Mouse (Mus musculus) limb, embryonic 14.5 days (tissue): ENCODE data around the gene Rorc. TPM values are rescaled to one million over a fixed set of nuclear protein-coding genes. Genes with fewer than 3 reads are reported as not detected.

ENCODE experiments used
- ATAC-seq: fragments of 200-750 bp; cut with Nextera tagmentation; 2 replicates; pipeline ENCODE4 v1.8.0; 2017; ENCODE audit warnings: low read depth, moderate number of reproducible peaks, moderate TSS enrichment; ENCODE audit not compliant: low FRiP score
- DNase-seq: peaks from one replicate; pipeline ENCODE4 v3.0.0-alpha.2; 2015; ENCODE audit warnings: low spot score
- H3K27ac ChIP-seq: fragments of 300-500 bp; sonication (generic); replicated peaks from 2 replicates; pipeline ENCODE4 v1.5.1; 2014; ENCODE audit warnings: low read depth, mild to moderate bottlenecking, low read length, moderate library complexity, mixed read lengths
- H3K27me3 ChIP-seq: fragments of 300-500 bp; sonication (generic); 2 replicates; pipeline ENCODE4 v1.6.1; 2014; ENCODE audit warnings: low read length, mixed read lengths; ENCODE audit not compliant: control insufficient read depth, insufficient read depth
- H3K36me3 ChIP-seq: fragments of 300-500 bp; sonication (generic); 2 replicates; pipeline ENCODE4 v1.6.1; 2014; ENCODE audit warnings: mild to moderate bottlenecking, low read length, moderate library complexity, mixed read lengths; ENCODE audit not compliant: control insufficient read depth, insufficient read depth
- H3K4me1 ChIP-seq: fragments of 300-500 bp; sonication (generic); 2 replicates; pipeline ENCODE4 v1.6.1; 2014; ENCODE audit warnings: antibody characterized with exemption, low read length, mixed read lengths; ENCODE audit not compliant: control insufficient read depth, insufficient read depth
- H3K4me2 ChIP-seq: fragments of 300-500 bp; sonication (generic); replicated peaks from 2 replicates; pipeline ENCODE4 v1.6.1; 2014; ENCODE audit warnings: low read depth, mild to moderate bottlenecking, low read length, moderate library complexity; ENCODE audit not compliant: severe bottlenecking
- H3K4me3 ChIP-seq: fragments of 300-500 bp; sonication (generic); replicated peaks from 2 replicates; pipeline ENCODE4 v1.5.1; 2014; ENCODE audit warnings: low read length
- H3K9ac ChIP-seq: fragments of 300-500 bp; sonication (generic); 2 replicates; pipeline ENCODE4 v1.6.1; 2014; ENCODE audit warnings: mild to moderate bottlenecking, low read depth, low read length, moderate library complexity; ENCODE audit not compliant: severe bottlenecking
- H3K9me3 ChIP-seq: fragments of 300-500 bp; sonication (generic); 2 replicates; pipeline ENCODE4 v1.6.1; 2016; ENCODE audit warnings: low read length; ENCODE audit not compliant: control insufficient read depth
- POLR2A ChIP-seq: fragments of 200-500 bp; IDR thresholded peaks from 2 replicates; pipeline ENCODE4 v1.8.0; 2012; ENCODE audit warnings: inconsistent platforms, mild to moderate bottlenecking, moderate library complexity, borderline replicate concordance; ENCODE audit not compliant: insufficient read depth, insufficient read length; ENCODE audit errors: extremely low read depth
- WGBS: fragments of 180-500 bp; shearing (Covaris S2); extraction: QIAGEN DNeasy Blood & Tissue Kit; methylation state at CpG from one replicate; pipeline ENCODE4 v1.1.7; 2014; 5-methylcytosine and 5-hydroxymethylcytosine counted together
- polyA plus RNA-seq, 2 experiments: library from polyadenylated mRNA; depleted of rRNA in 1 of 2; stranded (reverse) in 1 of 2; unstranded in 1 of 2; fragments of >200 nt; fragmentation: Nextera tagmentation in 1 of 2; extraction: Ambion mirVana in 1 of 2; gene quantifications; 2 replicates each; pipeline versions ENCODE4 v1.2.1 to v1.2.3; 2012 to 2014

Gene Rorc
- polyA plus RNA-seq, 2 experiments, result 2.3 TPM

DNA sequence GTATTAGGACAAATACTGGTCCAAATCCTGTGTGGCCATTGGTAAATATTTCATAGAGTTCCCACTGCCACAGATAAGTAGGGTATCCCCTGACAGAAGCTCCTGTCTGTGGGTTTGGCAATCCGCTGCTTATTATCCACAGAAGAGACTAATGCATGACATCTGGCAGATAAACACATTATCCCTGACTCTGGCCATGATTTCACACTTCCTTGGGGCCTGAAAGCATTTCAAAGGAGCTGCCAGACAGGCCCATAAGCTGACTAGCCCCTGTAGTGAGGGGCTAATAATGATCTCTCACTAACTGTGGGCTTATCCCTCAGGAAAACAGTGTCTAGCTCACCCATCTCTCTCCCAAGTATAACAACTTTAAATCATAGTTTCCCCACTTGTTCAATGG lies 30.0 kb upstream of the Rorc start:
- H3K4me1 ChIP-seq, result no peaks in the 10 kb centered on the region
- no peaks in the 10 kb centered on the region for H3K27me3 ChIP-seq
- no peak overlapping the region for H3K9ac ChIP-seq
- H3K9me3 ChIP-seq, result no peaks in the 10 kb centered on the region
- no peak overlapping the region for H3K4me2 ChIP-seq
- 30% methylated on average over 1 of the region's 1 CpGs for WGBS
- no peaks in the 10 kb centered on the region for H3K36me3 ChIP-seq
- no peak for DNase-seq
- H3K4me3 ChIP-seq, result no peak overlapping the region
- no peak for ATAC-seq
- no peak overlapping the region for H3K27ac ChIP-seq
- TF ChIP-seq POLR2A, result no peak

GRCm38 (mm10) chr3:94344182-94344581 lies 28.4 kb upstream of the Rorc start:
- Histone ChIP-seq H3K4me1 (no peaks in the 10 kb centered on the region), H3K4me2 (no peak overlapping the region), H3K9ac (no peak overlapping the region), H3K27ac (no peak overlapping the region), H3K27me3 (no peaks in the 10 kb centered on the region), H3K4me3 (no peak overlapping the region), H3K9me3 (no peaks in the 10 kb centered on the region), H3K36me3 (no peaks in the 10 kb centered on the region)
- 70% methylated on average over 2 of the region's 2 CpGs for WGBS
- ATAC-seq (no peak), DNase-seq (no peak)
- TF ChIP-seq POLR2A, result no peak

DNA sequence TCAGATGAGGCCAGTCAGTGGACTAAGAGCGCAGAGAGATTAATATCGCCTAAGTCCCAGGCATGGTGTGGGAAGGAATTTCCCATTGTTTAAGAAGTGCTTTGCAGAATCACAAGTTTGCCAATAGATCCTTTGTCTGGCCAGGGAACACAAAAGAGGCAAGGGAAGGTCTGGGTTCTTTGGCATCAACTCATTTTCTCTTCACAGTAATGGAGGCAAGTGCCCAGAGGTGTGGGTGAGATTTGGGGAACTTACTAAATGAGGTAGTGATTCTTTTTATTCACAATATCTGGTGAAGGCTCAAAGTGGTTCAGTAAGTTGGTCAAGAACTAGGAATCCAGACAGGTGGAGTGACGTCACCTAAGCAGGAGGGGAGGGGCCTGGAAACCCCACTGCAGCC lies 27.7 kb upstream of the Rorc start:
- no peaks in the 10 kb centered on the region for H3K9me3 ChIP-seq
- H3K4me1 ChIP-seq, result no peaks in the 10 kb centered on the region
- H3K4me2 ChIP-seq, result no peak overlapping the region
- 74% methylated on average over 3 of the region's 3 CpGs for WGBS
- H3K9ac ChIP-seq, result no peak overlapping the region
- H3K27ac ChIP-seq, result no peak overlapping the region
- no peaks in the 10 kb centered on the region for H3K27me3 ChIP-seq
- no peak overlapping the region for H3K4me3 ChIP-seq
- no peak for ATAC-seq
- DNase-seq, result no peak
- no peak for TF ChIP-seq POLR2A
- no peaks in the 10 kb centered on the region for H3K36me3 ChIP-seq

GRCm38 (mm10) chr3:94348146-94348545 lies 24.4 kb upstream of the Rorc start:
- no peak for ATAC-seq
- Histone ChIP-seq H3K27me3 (no peaks in the 10 kb centered on the region), H3K4me1 (no peaks in the 10 kb centered on the region), H3K27ac (no peak overlapping the region), H3K9me3 (no peaks in the 10 kb centered on the region), H3K4me3 (no peak overlapping the region), H3K9ac (no peak overlapping the region), H3K4me2 (no peak overlapping the region), H3K36me3 (no peaks in the 10 kb centered on the region)
- no peak for TF ChIP-seq POLR2A
- DNase-seq, result no peak
- 85% methylated on average over 2 of the region's 2 CpGs for WGBS

DNA sequence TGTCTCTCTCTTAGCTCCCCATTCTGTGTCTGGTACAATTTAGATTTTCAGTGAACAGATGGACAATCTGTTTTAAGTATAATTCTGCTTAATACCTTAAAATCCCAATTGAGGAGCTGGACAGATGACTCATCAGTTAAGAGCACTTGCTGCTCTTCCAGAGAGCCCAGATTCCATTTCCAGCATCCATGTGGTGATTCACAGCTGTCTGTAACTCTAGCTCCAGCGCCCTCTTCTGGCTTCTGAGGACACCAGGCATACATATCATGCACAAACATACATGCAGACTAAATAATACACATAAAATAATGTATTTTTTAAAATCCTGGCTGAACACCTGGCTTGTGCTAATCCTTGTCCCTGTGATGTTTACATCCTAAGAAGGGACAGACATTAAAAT lies 11.8 kb upstream of the Rorc start:
- no peak overlapping the region for H3K4me2 ChIP-seq
- DNase-seq, result peak; percentile 36
- H3K9me3 ChIP-seq, result no peaks in the 10 kb centered on the region
- no peak overlapping the region for H3K27ac ChIP-seq
- WGBS, result 0% methylated on average over 1 of the region's 1 CpGs
- no peaks in the 10 kb centered on the region; the same call in 1 of the 2 replicates for H3K4me1 ChIP-seq
- H3K27me3 ChIP-seq, result peaks cover 21% of the 10 kb centered on the region; the same call in 1 of the 2 replicates
- 0 out of 2 replicates have a peak, but pooled peaks cover 2% of the 10 kb centered on the region for H3K36me3 ChIP-seq
- no peak overlapping the region for H3K9ac ChIP-seq
- H3K4me3 ChIP-seq, result no peak overlapping the region
- ATAC-seq, result no peak
- TF ChIP-seq POLR2A, result no peak

GRCm38 (mm10) chr3:94362138-94362537 lies 10.5 kb upstream of the Rorc start, which contains the start of gene C2cd4d:
Gene C2cd4d (plus strand): TSS chr3:94362438.
- peaks cover 24% of the 10 kb centered on the region; the same call in 1 of the 2 replicates for H3K27me3 ChIP-seq
- H3K9ac ChIP-seq, result peak within 1 kb of the TSS; percentile 88
- ATAC-seq, result no peak
- 54% methylated on average over 7 of the region's 7 CpGs for WGBS
- H3K27ac ChIP-seq, result no peak within 1 kb of the TSS
- no peak for DNase-seq
- no peaks in the 10 kb centered on the region for H3K9me3 ChIP-seq
- no peak for TF ChIP-seq POLR2A
- peak within 1 kb of the TSS; percentile 61 for H3K4me3 ChIP-seq
- H3K36me3 ChIP-seq, result 0 out of 2 replicates have a peak, but pooled peaks cover 2% of the 10 kb centered on the region
- peak within 1 kb of the TSS; percentile 94 for H3K4me2 ChIP-seq
- H3K4me1 ChIP-seq, result no peaks in the 10 kb centered on the region; the same call in 1 of the 2 replicates
